Mouse (Mus musculus) cerebellum, adult 2 months (tissue): ENCODE data around the gene Ift57. TPM values are rescaled to one million over a fixed set of nuclear protein-coding genes. Genes with fewer than 3 reads are reported as not detected.

Source experiments
- DNase-seq, 2 experiments: peaks; one replicate each; pipeline ENCODE4 v3.0.0; 2021
- H3K27ac ChIP-seq: fragments of 200-500 bp; 2 replicates; pipeline ENCODE4 v1.5.1; 2012; ENCODE audit warnings: low read length, control low read depth, inconsistent platforms; ENCODE audit not compliant: insufficient read depth
- H3K27me3 ChIP-seq: fragments of 200-500 bp; 2 replicates; pipeline ENCODE4 v1.6.1; 2012; ENCODE audit warnings: inconsistent platforms, mild to moderate bottlenecking, low read length, moderate library complexity; ENCODE audit not compliant: control insufficient read depth, insufficient read depth
- H3K4me1 ChIP-seq: fragments of 200-500 bp; 2 replicates; pipeline ENCODE4 v1.6.1; 2011; ENCODE audit warnings: low read length; ENCODE audit not compliant: control insufficient read depth, insufficient read depth
- H3K4me3 ChIP-seq: fragments of 200-500 bp; replicated peaks from 2 replicates; pipeline ENCODE3; 2011; ENCODE audit warnings: mild to moderate bottlenecking, low read depth, low read length, control low read depth; ENCODE audit not compliant: insufficient read depth
- CTCF ChIP-seq: fragments of 200-500 bp; IDR thresholded peaks from 2 replicates; pipeline ENCODE4 v1.5.1; 2011; ENCODE audit warnings: low read depth, mild to moderate bottlenecking, control low read depth, low read length, moderate library complexity, borderline replicate concordance; ENCODE audit not compliant: insufficient read depth
- POLR2A ChIP-seq: fragments of 200-500 bp; IDR thresholded peaks from 2 replicates; pipeline ENCODE4 v1.6.1; 2011; ENCODE audit warnings: low read length, control low read depth, borderline replicate concordance; ENCODE audit not compliant: insufficient read depth
- WGBS: fragments of 180-500 bp; shearing (Covaris S2); methylation state at CpG from one replicate; pipeline ENCODE4 v1.1.7; 2018; 5-methylcytosine and 5-hydroxymethylcytosine counted together
- polyA plus RNA-seq: library from polyadenylated mRNA; depleted of rRNA; stranded (reverse); fragments of >200 nt; gene quantifications from 2 replicates; pipeline ENCODE4 v1.2.3, GENCODE M21; 2012

The Ift57 gene
- polyA plus RNA-seq, 1 experiment = 39.0 TPM

DNA sequence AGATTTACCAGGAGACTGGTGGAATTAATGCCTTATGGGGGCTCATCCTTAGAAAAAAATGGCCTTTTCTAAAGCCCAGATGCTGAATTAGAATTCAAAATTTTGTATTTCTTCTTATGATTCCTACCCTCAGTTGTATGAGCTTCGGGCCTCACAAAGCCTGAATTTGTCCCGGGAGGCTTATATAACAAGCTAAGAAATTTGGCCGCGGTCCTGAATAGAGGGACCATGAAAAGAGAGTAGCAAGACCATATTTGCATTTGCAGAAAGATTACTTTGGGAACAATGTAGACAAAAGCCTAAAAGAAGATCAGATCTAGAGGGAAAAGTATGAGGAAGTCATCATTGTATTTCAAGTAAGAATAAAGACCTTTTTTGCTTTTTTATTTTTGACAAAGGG, 14.1 kb upstream of the Ift57 start:
- 38% methylated on average over 4 of the region's 4 CpGs for WGBS
- no peak for TF ChIP-seq CTCF
- no peak for TF ChIP-seq POLR2A
- no peak overlapping the region for H3K4me3 ChIP-seq
- DNase-seq = no peak
- no peaks in the 10 kb centered on the region for H3K4me1 ChIP-seq
- H3K27ac ChIP-seq = no peak overlapping the region
- H3K27me3 ChIP-seq = no peaks in the 10 kb centered on the region

DNA sequence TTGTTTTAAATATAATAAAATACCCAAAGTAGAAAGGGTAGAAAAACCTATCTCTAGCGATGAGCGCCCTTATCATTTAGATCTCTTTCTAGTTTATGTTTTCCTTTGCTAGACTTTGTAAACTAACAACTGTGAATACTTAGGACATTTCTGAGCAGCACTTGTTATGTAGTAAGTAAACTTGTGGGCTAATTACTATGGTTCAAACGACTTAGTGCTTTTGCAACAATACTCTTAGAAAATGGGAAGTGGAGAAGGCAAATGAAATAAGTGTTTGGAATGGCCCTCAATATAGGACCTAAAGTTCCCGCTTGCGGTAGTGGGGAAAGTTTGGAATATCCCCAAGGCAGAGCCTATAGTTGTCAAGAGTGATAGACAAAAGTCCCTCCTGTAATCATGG, 788 bp downstream of the Ift57 start:
- no peak for TF ChIP-seq CTCF
- 24% methylated on average over 5 of the region's 5 CpGs for WGBS
- Histone ChIP-seq H3K27me3 (no peaks in the 10 kb centered on the region), H3K4me3 (peak overlapping the region; percentile 62), H3K27ac (no peak overlapping the region), H3K4me1 (no peaks in the 10 kb centered on the region; the same call in 1 of the 2 replicates)
- DNase-seq = no peak

DNA sequence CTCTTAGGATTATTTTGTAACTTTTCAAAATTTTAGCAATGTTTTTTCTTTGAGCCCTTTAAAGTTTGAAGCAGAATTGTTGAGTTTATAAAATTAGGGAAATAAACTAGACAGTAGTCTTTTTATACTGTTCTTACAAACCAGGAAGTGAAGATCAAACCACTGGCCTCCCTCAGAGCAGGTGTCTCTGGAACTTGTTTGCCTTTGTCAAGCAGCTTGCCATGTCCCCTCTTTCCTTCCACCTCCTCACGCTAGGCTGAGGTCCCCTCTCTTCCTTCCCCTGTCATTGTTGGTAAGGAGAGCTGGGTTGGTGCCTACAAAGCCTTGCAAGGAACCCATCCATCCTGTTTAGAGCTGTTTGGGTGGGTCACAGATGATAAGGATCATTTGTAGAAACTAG, 9.0 kb downstream of the Ift57 start:
- Histone ChIP-seq H3K4me1 (no peaks in the 10 kb centered on the region), H3K27ac (no peak overlapping the region), H3K27me3 (no peaks in the 10 kb centered on the region), H3K4me3 (no peak overlapping the region)
- TF ChIP-seq CTCF (no peak), POLR2A (no peak)
- 62% methylated on average over 1 of the region's 1 CpGs for WGBS
- no peak for DNase-seq

GRCm38 (mm10) chr16:49710188-49710587, 11.2 kb downstream of the Ift57 start:
- 96% methylated on average over 3 of the region's 3 CpGs for WGBS
- Histone ChIP-seq H3K4me3 (no peak overlapping the region), H3K4me1 (no peaks in the 10 kb centered on the region), H3K27me3 (no peaks in the 10 kb centered on the region), H3K27ac (no peak overlapping the region)
- TF ChIP-seq POLR2A = no peak
- TF ChIP-seq CTCF = no peak
- no peak for DNase-seq

GRCm38 (mm10) chr16:49713302-49713701, 14.3 kb downstream of the Ift57 start:
- Histone ChIP-seq H3K27ac (no peak overlapping the region), H3K4me3 (no peak overlapping the region), H3K27me3 (no peaks in the 10 kb centered on the region), H3K4me1 (no peaks in the 10 kb centered on the region)
- DNase-seq = no peak
- TF ChIP-seq POLR2A = no peak
- no peak for TF ChIP-seq CTCF
- WGBS = 93% methylated on average over 3 of the region's 3 CpGs

GRCm38 (mm10) chr16:49720671-49721070, 21.6 kb downstream of the Ift57 start:
- Histone ChIP-seq H3K4me3 (no peak overlapping the region), H3K27ac (no peak overlapping the region), H3K27me3 (no peaks in the 10 kb centered on the region), H3K4me1 (peaks cover 27% of the 10 kb centered on the region)
- TF ChIP-seq POLR2A (no peak), CTCF (no peak)
- 20% methylated on average over 2 of the region's 2 CpGs for WGBS
- peak; percentile 53 to 72 for DNase-seq

- Histone ChIP-seq H3K4me3 (no peak overlapping the region), H3K27ac (no peak overlapping the region; the same call in 1 of the 2 replicates), H3K27me3 (no peaks in the 10 kb centered on the region), H3K4me1 (peaks cover 27% of the 10 kb centered on the region)
- TF ChIP-seq CTCF (no peak), POLR2A (no peak)
- peak; percentile 93 for DNase-seq
- 6% methylated on average over 5 of the region's 5 CpGs for WGBS
Observed at GRCm38 (mm10) chr16:49721678-49722077, 22.6 kb downstream of the Ift57 start.

DNA sequence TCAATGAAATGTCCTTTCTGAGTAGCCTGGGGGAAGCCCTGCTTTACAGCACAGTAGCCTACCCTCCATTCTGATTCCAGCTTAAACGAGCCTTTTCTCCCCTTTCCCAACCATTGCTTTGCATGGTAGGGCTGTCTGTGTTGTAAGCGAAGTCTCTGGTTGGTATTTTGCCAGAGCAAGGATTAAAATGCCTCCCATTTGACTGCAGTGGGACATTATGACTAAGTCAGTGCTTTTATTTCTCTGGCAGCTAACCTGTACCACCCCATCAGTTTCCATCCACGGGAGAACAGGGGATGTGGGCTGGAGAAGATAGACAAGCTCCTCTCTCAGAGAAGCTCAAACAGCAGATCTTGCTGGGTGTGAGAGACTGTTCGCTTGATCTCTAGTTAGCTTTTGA, 24.2 kb downstream of the Ift57 start:
- TF ChIP-seq CTCF (no peak), POLR2A (no peak)
- WGBS = 56% methylated on average over 4 of the region's 4 CpGs
- Histone ChIP-seq H3K27ac (no peak overlapping the region), H3K4me3 (no peak overlapping the region), H3K27me3 (no peaks in the 10 kb centered on the region), H3K4me1 (peaks cover 27% of the 10 kb centered on the region)
- peak in 1 of 2 experiments; percentile 58 for DNase-seq

DNA sequence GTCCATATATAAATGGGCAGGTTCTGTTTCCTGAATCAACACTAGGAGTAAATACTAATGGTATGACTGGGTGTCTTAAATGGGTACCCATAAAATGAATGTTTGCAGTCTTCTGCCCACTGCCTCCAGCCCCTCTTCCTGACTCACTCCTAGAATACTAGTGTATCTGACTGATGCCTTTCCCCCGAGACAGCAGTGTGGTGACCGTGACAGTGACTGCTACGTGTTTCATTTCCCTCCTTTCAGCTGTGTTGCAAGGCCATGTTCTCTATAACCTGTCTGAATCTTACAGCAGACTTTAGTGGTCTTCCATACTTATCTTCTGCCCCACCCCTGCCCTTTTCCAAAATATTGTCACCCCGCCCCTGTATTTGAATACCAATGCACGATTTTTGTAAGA, 25.2 kb downstream of the Ift57 start:
- Histone ChIP-seq H3K27me3 (no peaks in the 10 kb centered on the region), H3K4me1 (peaks cover 27% of the 10 kb centered on the region), H3K27ac (no peak overlapping the region), H3K4me3 (no peak overlapping the region)
- DNase-seq = no peak
- WGBS = 97% methylated on average over 5 of the region's 5 CpGs
- TF ChIP-seq CTCF = no peak
- no peak for TF ChIP-seq POLR2A
